In genomic region chrX:60892801-60893681, GRCm38 (mm10) we compare ENCODE assay signal across 8 mouse cellular contexts. TPM values are rescaled to one million over a fixed set of nuclear protein-coding genes. Genes with fewer than 3 reads are reported as not detected.
DNase-seq lines count a peak whose midpoint lies in the region; ATAC-seq lines count a peak whose summit lies in the region.

Gene Sox3, minus strand, starts transcription at chrX:60893430.

- no peak within 1 kb of the TSS for H3K27ac ChIP-seq in kidney, embryonic 15.5 days
- H3K27ac ChIP-seq in forebrain, embryonic 16.5 days (ENCODE audit: low read length), result peak within 1 kb of the TSS; percentile 58
- peak within 1 kb of the TSS; percentile 94 for H3K27ac ChIP-seq in midbrain, embryonic 10.5 days (replicated peaks)

- H3K36me3 ChIP-seq in kidney, embryonic 15.5 days, result no peaks in the 10 kb centered on the region
- H3K36me3 ChIP-seq in forebrain, embryonic 16.5 days (ENCODE audit: control insufficient read depth, insufficient read depth), result no peaks in the 10 kb centered on the region
- H3K36me3 ChIP-seq in midbrain, embryonic 10.5 days, result no peaks in the 10 kb centered on the region

- ATAC-seq in kidney, embryonic 15.5 days (replicated peaks; ENCODE audit: low FRiP score), result peak; percentile 20; the same call in 1 of the 2 replicates
- peak; percentile 67 for ATAC-seq in forebrain, embryonic 16.5 days
- ATAC-seq in megakaryocyte-erythroid progenitor cell, adult 5-6 weeks (replicated peaks; ENCODE audit: low FRiP score, low TSS enrichment, poor library complexity, severe bottlenecking), result no peak

- peak within 1 kb of the TSS; percentile 46 for H3K4me3 ChIP-seq in kidney, embryonic 15.5 days (replicated peaks)
- peak within 1 kb of the TSS; percentile 59 for H3K4me3 ChIP-seq in forebrain, embryonic 16.5 days (replicated peaks; ENCODE audit: low read length)
- peak within 1 kb of the TSS; percentile 72 for H3K4me3 ChIP-seq in midbrain, embryonic 10.5 days

- no peak for DNase-seq in kidney, postnatal 36 days
- peak; percentile 6 for DNase-seq in brain, adult 2 months (ENCODE audit: low read depth, low spot score)
- peak; percentile 87 for DNase-seq in midbrain, embryonic 10.5 days (ENCODE audit: low spot score)
- DNase-seq in cerebellum, postnatal 4 days (ENCODE audit: low spot score in 2 of 2), result no peak
- DNase-seq in layer of hippocampus, postnatal 14 days (ENCODE audit: low spot score in 2 of 2), result no peak

- H3K4me2 ChIP-seq in kidney, embryonic 15.5 days, result peak within 1 kb of the TSS; percentile 72
- H3K4me2 ChIP-seq in forebrain, embryonic 16.5 days (ENCODE audit: low read length), result peak within 1 kb of the TSS; percentile 69

- peaks cover 25% of the 10 kb centered on the region for H3K4me1 ChIP-seq in kidney, embryonic 15.5 days
- peaks cover 21% of the 10 kb centered on the region for H3K4me1 ChIP-seq in forebrain, embryonic 16.5 days (replicated peaks; ENCODE audit: control insufficient read depth, insufficient read depth, low read length)
- H3K4me1 ChIP-seq in midbrain, embryonic 10.5 days, result peaks cover 51% of the 10 kb centered on the region

- H3K27me3 ChIP-seq in kidney, embryonic 15.5 days, result peaks cover 95% of the 10 kb centered on the region
- no peaks in the 10 kb centered on the region; the same call in 1 of the 2 replicates for H3K27me3 ChIP-seq in forebrain, embryonic 16.5 days (replicated peaks; ENCODE audit: control insufficient read depth, insufficient read depth, low read length)
- H3K27me3 ChIP-seq in midbrain, embryonic 10.5 days (ENCODE audit: low read depth, poor library complexity, severe bottlenecking), result peaks cover 20% of the 10 kb centered on the region

- 19% methylated on average over 57 of the region's 92 CpGs for WGBS in kidney, embryonic 15.5 days
- 20% methylated on average over 76 of the region's 92 CpGs for WGBS in forebrain, embryonic 16.5 days
- WGBS in midbrain, embryonic 10.5 days, result 13% methylated on average over 86 of the region's 92 CpGs

- 0 out of 2 replicates have a peak within 1 kb of the TSS, but pooled peaks have one; percentile 17 for H3K9ac ChIP-seq in kidney, embryonic 15.5 days
- H3K9ac ChIP-seq in forebrain, embryonic 16.5 days (replicated peaks; ENCODE audit: low read depth, low read length), result peak within 1 kb of the TSS; percentile 61

- H3K9me3 ChIP-seq in kidney, embryonic 15.5 days (replicated peaks), result no peaks in the 10 kb centered on the region
- no peaks in the 10 kb centered on the region for H3K9me3 ChIP-seq in forebrain, embryonic 16.5 days (ENCODE audit: control insufficient read depth, low read length)
- H3K9me3 ChIP-seq in midbrain, embryonic 10.5 days (replicated peaks), result peaks cover 13% of the 10 kb centered on the region; the same call in 1 of the 2 replicates

RNA-seq across cellular contexts. Expression of gene Sox3, which starts in this region (rescaled TPM):
- polyA plus RNA-seq in kidney, embryonic 15.5 days (2015; fragmentation: Nextera tagmentation; extraction: Ambion mirVana), result not detected in 2 replicates
- polyA plus RNA-seq in forebrain, embryonic 16.5 days (2015; fragmentation: Nextera tagmentation; extraction: Ambion mirVana), result 1.9 and 2.4 TPM in 2 replicates
- polyA plus RNA-seq in midbrain, embryonic 10.5 days (2016; fragmentation: Nextera tagmentation; extraction: Ambion mirVana), result 5.0 and 5.5 TPM in 2 replicates
- total RNA-seq in megakaryocyte-erythroid progenitor cell, adult 5-6 weeks (2014; fragmentation: Nextera tagmentation), result not detected in 2 replicates
- not detected in 2 replicates for total RNA-seq in megakaryocyte-erythroid progenitor cell, adult 5-6 weeks (2017)
- total RNA-seq in layer of hippocampus, postnatal 14 days (2021), result 1 to 10 TPM; 3.4 to 5.4 TPM

Comparison
In these comparisons a context has a peak if more than half of its experiments do, and no peak if none do; other contexts are left out.
1. RNA of gene Sox3 (total RNA-seq): 3.4 to 5.4 TPM in layer of hippocampus, postnatal 14 days; not detected in megakaryocyte-erythroid progenitor cell, adult 5-6 weeks; every median in the first group is over 4 times any median in the second.
2. Peak in ATAC-seq, H3K4me3 ChIP-seq, H3K9ac ChIP-seq and H3K4me2 ChIP-seq in kidney, embryonic 15.5 days; RNA of the gene not detected or under 1 TPM.
3. DNase-seq: peak in brain, adult 2 months (single experiment) and midbrain, embryonic 10.5 days (single experiment); none in kidney, postnatal 36 days (0 of 2), cerebellum, postnatal 4 days (0 of 2) and layer of hippocampus, postnatal 14 days (0 of 2).
4. Peak in every context shown above with its lines, with median percentiles within 50 percentile points of each other: H3K4me3 ChIP-seq.